Mouse (Mus musculus) myocyte (in vitro differentiated cells): ENCODE data around the gene Dennd1a. TPM values are rescaled to one million over a fixed set of nuclear protein-coding genes. Genes with fewer than 3 reads are reported as not detected.

Source experiments
- H3K27me3 ChIP-seq: one replicate; pipeline ENCODE4 v1.6.1; 2011; ENCODE audit not compliant: control insufficient read depth, insufficient read depth, insufficient read length
- H3K36me3 ChIP-seq: one replicate; pipeline ENCODE4 v1.6.1; 2011; ENCODE audit not compliant: control insufficient read depth, insufficient read depth
- H3K4me2 ChIP-seq: one replicate; pipeline ENCODE4 v1.6.1; 2011; ENCODE audit warnings: low read depth, control low read depth
- H3K4me3 ChIP-seq: one replicate; pipeline ENCODE4 v1.5.1; 2011; ENCODE audit warnings: mild to moderate bottlenecking, control low read depth, moderate library complexity
- H3K79me2 ChIP-seq: one replicate; pipeline ENCODE4 v1.6.1; 2011; ENCODE audit not compliant: control insufficient read depth, insufficient read depth
- H3ac ChIP-seq: one replicate; pipeline ENCODE4 v1.6.1; 2011; ENCODE audit not compliant: control insufficient read depth, insufficient read length
- CEBPB ChIP-seq: IDR thresholded peaks from 2 replicates; pipeline ENCODE4 v1.6.1; 2011; ENCODE audit warnings: mild to moderate bottlenecking, moderate library complexity; ENCODE audit not compliant: poor library complexity, insufficient read depth, severe bottlenecking
- E2F4 ChIP-seq: IDR thresholded peaks from one replicate; pipeline ENCODE4 v1.6.1; 2011; ENCODE audit warnings: mild to moderate bottlenecking, control low read depth, moderate library complexity; ENCODE audit not compliant: insufficient read depth
- MAX ChIP-seq: IDR thresholded peaks from one replicate; pipeline ENCODE4 v1.6.1; 2011; ENCODE audit warnings: low read depth, mild to moderate bottlenecking, control low read depth
- MYOD1 ChIP-seq, 3 experiments: IDR thresholded peaks; one replicate each; pipeline ENCODE4 v1.6.1; 2011; ENCODE audit warnings: control low read depth in 2 of 3, low read depth in 2 of 3, mild to moderate bottlenecking in 2 of 3, moderate library complexity in 1 of 3; ENCODE audit not compliant: insufficient read length in 2 of 3, control insufficient read depth in 1 of 3
- MYOG ChIP-seq, 3 experiments: IDR thresholded peaks; one replicate each; pipeline ENCODE4 v1.6.1; 2011; ENCODE audit warnings: control low read depth in 2 of 3, low read depth in 2 of 3, mild to moderate bottlenecking in 2 of 3; ENCODE audit not compliant: insufficient read length in 2 of 3, control insufficient read depth in 1 of 3, insufficient read depth in 1 of 3
- POLR2A ChIP-seq: IDR thresholded peaks from one replicate; pipeline ENCODE4 v1.6.1; 2011; ENCODE audit warnings: low read depth, mild to moderate bottlenecking, control low read depth, moderate library complexity; ENCODE audit not compliant: insufficient read length
- POLR2AphosphoS2 ChIP-seq: IDR thresholded peaks from one replicate; pipeline ENCODE4 v1.6.1; 2011; ENCODE audit warnings: low read depth, control low read depth; ENCODE audit not compliant: insufficient read length
- REST ChIP-seq: IDR thresholded peaks from one replicate; pipeline ENCODE4 v1.6.1; 2011; ENCODE audit warnings: mild to moderate bottlenecking, control low read depth, moderate library complexity; ENCODE audit not compliant: insufficient read depth, insufficient read length
- SRF ChIP-seq: IDR thresholded peaks from one replicate; pipeline ENCODE4 v1.6.1; 2011; ENCODE audit warnings: low read depth; ENCODE audit not compliant: control insufficient read depth, insufficient read length
- TCF12 ChIP-seq: IDR thresholded peaks from one replicate; pipeline ENCODE4 v1.6.1; 2011; ENCODE audit warnings: mild to moderate bottlenecking, control low read depth; ENCODE audit not compliant: poor library complexity, insufficient read depth, severe bottlenecking
- TCF3 ChIP-seq: IDR thresholded peaks from one replicate; pipeline ENCODE4 v1.6.1; 2011; ENCODE audit warnings: low read depth, control low read depth; ENCODE audit not compliant: insufficient read length
- USF1 ChIP-seq: IDR thresholded peaks from one replicate; pipeline ENCODE4 v1.6.1; 2011; ENCODE audit warnings: low read depth, mild to moderate bottlenecking, control low read depth, moderate library complexity
- polyA plus RNA-seq: library from polyadenylated mRNA; unstranded; fragments of >200 nt; fragmentation: generic; extraction: Trizol; gene quantifications from one replicate; pipeline ENCODE4 v1.2.1, GENCODE M21; 2012; ENCODE audit warnings: missing spikeins

The Dennd1a gene
- polyA plus RNA-seq, 1 experiment: 11.3 TPM

DNA sequence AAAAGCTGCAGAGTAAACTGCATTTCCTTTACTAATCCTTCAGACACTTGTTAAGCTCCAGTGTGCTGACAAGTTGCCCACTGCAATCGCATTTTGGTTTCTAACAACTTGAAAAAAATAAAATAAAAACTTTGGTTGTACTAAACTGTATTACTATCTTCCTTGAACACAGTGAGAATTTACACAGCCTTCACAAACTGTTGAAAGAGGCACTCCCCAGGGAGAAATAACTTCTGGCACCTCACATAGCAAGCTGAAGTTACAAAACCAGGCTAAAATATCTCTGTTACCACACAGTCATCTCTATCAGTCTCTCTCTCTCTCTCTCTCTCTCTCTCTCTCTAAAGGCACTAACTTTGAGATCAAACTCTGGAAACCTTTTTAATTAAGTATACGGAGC is 63.4 kb downstream of the Dennd1a start:
- Histone ChIP-seq H3K4me3 (no peak overlapping the region), H3K36me3 (no peaks in the 10 kb centered on the region), H3K79me2 (no peaks in the 10 kb centered on the region), H3K27me3 (no peaks in the 10 kb centered on the region), H3ac (no peak overlapping the region), H3K4me2 (no peak overlapping the region)
- no peak for TF ChIP-seq TCF3

DNA sequence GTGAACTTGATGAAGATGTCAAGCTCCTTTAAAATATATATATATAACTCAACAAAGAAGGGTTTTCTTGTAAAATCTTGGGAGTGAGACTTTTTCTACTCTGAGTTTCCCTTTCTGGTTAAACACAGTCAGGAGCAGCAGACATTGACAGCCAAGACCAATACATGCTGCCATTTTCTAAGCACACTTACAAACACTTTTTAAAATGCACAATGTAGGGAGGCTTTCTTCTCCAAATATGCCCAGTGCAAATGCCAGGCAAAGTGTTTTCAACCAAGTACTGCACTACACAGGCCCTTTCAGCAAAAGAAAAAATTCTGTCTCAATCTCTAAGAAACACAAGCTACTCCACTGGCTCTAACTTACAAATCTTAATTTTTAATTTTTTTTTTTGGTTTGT is 65.7 kb downstream of the Dennd1a start:
- no peaks in the 10 kb centered on the region for H3K79me2 ChIP-seq
- no peaks in the 10 kb centered on the region for H3K36me3 ChIP-seq
- H3ac ChIP-seq: no peak overlapping the region
- no peak overlapping the region for H3K4me3 ChIP-seq
- no peaks in the 10 kb centered on the region for H3K27me3 ChIP-seq
- TF ChIP-seq SRF (no peak), CEBPB (no peak), TCF3 (no peak), USF1 (no peak), MAX (no peak), POLR2AphosphoS2 (no peak), E2F4 (no peak), REST (no peak), TCF12 (no peak), MYOG (IDR thresholded peaks at IDR 0.05; ENCODE audit: control insufficient read depth in 1 of 3, insufficient read depth in 1 of 3, insufficient read length in 2 of 3, low read depth in 2 of 3) (no peak), POLR2A (no peak), MYOD1 (IDR thresholded peaks at IDR 0.05; ENCODE audit: control insufficient read depth in 1 of 3, insufficient read length in 2 of 3, low read depth in 2 of 3) (no peak)
- H3K4me2 ChIP-seq: no peak overlapping the region

- Histone ChIP-seq H3K79me2 (no peaks in the 10 kb centered on the region), H3K27me3 (no peaks in the 10 kb centered on the region), H3ac (no peak overlapping the region), H3K36me3 (no peaks in the 10 kb centered on the region), H3K4me2 (no peak overlapping the region), H3K4me3 (no peak overlapping the region)
- TF ChIP-seq CEBPB (no peak), POLR2A (no peak), MAX (no peak), MYOD1 (IDR thresholded peaks at IDR 0.05; ENCODE audit: control insufficient read depth in 1 of 3, insufficient read length in 2 of 3, low read depth in 2 of 3) (no peak), TCF3 (no peak), REST (no peak), USF1 (no peak), TCF12 (no peak), MYOG (IDR thresholded peaks at IDR 0.05; ENCODE audit: control insufficient read depth in 1 of 3, insufficient read depth in 1 of 3, insufficient read length in 2 of 3, low read depth in 2 of 3) (no peak), POLR2AphosphoS2 (no peak), SRF (no peak), E2F4 (no peak)
Observed at GRCm38 (mm10) chr2:38220687-38221435, 66.3 kb downstream of the Dennd1a start.

DNA sequence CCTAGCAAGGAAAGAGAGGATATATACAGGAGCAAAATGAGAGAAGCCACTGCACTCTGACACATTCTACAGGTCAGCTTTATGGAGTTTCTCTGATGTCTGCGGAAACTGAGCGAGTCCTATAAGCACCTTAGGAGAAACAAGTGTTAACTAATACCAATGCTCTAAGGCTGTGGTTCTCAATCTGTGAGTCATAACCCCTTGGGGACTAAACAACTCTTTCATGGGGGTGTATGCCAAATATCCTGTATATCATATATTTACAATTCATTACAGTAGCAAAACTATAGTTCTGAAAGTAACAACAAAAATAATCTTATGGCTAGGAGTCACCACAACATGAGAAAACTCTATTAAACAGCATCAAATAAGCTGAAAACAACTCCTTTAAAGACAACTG is 67.5 kb downstream of the Dennd1a start:
- Histone ChIP-seq H3K79me2 (no peaks in the 10 kb centered on the region), H3K27me3 (no peaks in the 10 kb centered on the region), H3ac (no peak overlapping the region), H3K4me3 (no peak overlapping the region), H3K4me2 (no peak overlapping the region), H3K36me3 (no peaks in the 10 kb centered on the region)
- TF ChIP-seq USF1 (no peak), E2F4 (no peak)

DNA sequence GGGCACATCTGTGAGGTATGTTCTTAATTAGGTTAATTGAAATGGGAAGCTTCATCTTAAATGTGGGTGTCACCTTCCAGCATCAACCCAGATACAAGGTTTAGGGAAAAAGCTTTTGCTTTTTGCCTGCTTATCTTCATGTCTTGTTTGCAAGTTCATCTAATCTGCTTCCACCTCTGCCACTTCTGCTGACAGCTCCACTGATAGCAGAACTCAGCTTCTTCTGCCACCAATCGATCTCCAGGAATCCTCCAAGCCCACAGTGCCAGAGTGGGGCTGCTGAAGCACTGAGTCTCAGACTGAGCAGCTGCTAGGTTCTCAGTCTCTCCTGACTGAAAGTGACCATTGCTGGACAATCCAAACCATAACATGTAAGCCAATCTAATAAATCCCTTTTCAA is 74.1 kb downstream of the Dennd1a start:
- H3K27me3 ChIP-seq: no peaks in the 10 kb centered on the region
- no peaks in the 10 kb centered on the region for H3K79me2 ChIP-seq
- no peak overlapping the region for H3K4me2 ChIP-seq
- H3ac ChIP-seq: no peak overlapping the region
- H3K36me3 ChIP-seq: no peaks in the 10 kb centered on the region
- TF ChIP-seq USF1 (no peak), CEBPB (no peak)
- no peak overlapping the region for H3K4me3 ChIP-seq

GRCm38 (mm10) chr2:38211426-38211825 is 75.8 kb downstream of the Dennd1a start:
- H3K79me2 ChIP-seq: no peaks in the 10 kb centered on the region
- H3K4me3 ChIP-seq: no peak overlapping the region
- TF ChIP-seq MYOG (IDR thresholded peaks at IDR 0.05; ENCODE audit: control insufficient read depth in 1 of 3, insufficient read depth in 1 of 3, insufficient read length in 2 of 3, low read depth in 2 of 3) (no peak), USF1 (no peak), TCF3 (no peak), MAX (no peak), TCF12 (no peak), CEBPB (no peak), POLR2A (no peak), REST (no peak), POLR2AphosphoS2 (no peak)
- no peak overlapping the region for H3K4me2 ChIP-seq
- no peak overlapping the region for H3ac ChIP-seq
- no peaks in the 10 kb centered on the region for H3K36me3 ChIP-seq
- H3K27me3 ChIP-seq: no peaks in the 10 kb centered on the region
